Mouse (Mus musculus): ENCODE measurements around the gene Tnrc6a.

Tnrc6a gene

GRCm38 (mm10) chr7:123235449-123235848 is 111.8 kb downstream of the Tnrc6a start:
- DNase-seq (ENCODE audit: low spot score in 2 of 2) = no peak

- DNase-seq (ENCODE audit: low spot score in 2 of 2) = no peak
These were observed 114.9 kb downstream of the Tnrc6a start for GRCm38 (mm10) chr7:123238621-123239020.

- DNase-seq (ENCODE audit: low spot score in 2 of 2) = no peak
These were observed 116.4 kb downstream of the Tnrc6a start for GRCm38 (mm10) chr7:123240064-123240463.

- DNase-seq (ENCODE audit: low spot score in 2 of 2) = no peak
These were observed 118.6 kb downstream of the Tnrc6a start for GRCm38 (mm10) chr7:123242241-123242640.

- DNase-seq (ENCODE audit: low spot score in 2 of 2) = no peak
These were observed 121.1 kb downstream of the Tnrc6a start for GRCm38 (mm10) chr7:123244833-123245232.

Measured in right cerebral cortex, postnatal 36 days (tissue).